Mouse (Mus musculus) R1 (cell line): ENCODE measurements around the gene Psmb8.
A peak's percentile ranks its signal among the peaks of the same experiment; 100 is the strongest.

Experiments
- DNase-seq: peaks from one replicate; pipeline ENCODE4 v3.0.0-alpha.2; 2018; ENCODE audit warnings: low read depth, low spot score

The Psmb8 gene

GRCm38 (mm10) chr17:34248764-34249163, 51.2 kb downstream of the Psmb8 start:
- no peak for DNase-seq

- no peak for DNase-seq
These were observed 51.8 kb downstream of the Psmb8 start for GRCm38 (mm10) chr17:34249361-34249760.

- peak; percentile 60 for DNase-seq
These were observed 52.4 kb downstream of the Psmb8 start for GRCm38 (mm10) chr17:34249878-34250277.
